Mouse (Mus musculus) T-cell, adult 2 months (primary cell): ENCODE measurements around the gene Dusp1.

Source experiments
- DNase-seq: peaks from one replicate; pipeline ENCODE4 v3.0.0; 2022; ENCODE audit warnings: low spot score

Gene Dusp1

GRCm38 (mm10) chr17:26583606-26584005, 21.7 kb upstream of the Dusp1 start:
- no peak for DNase-seq

GRCm38 (mm10) chr17:26583056-26583455, 21.1 kb upstream of the Dusp1 start:
- DNase-seq: no peak

- no peak for DNase-seq
Observed at GRCm38 (mm10) chr17:26582297-26582696, 20.4 kb upstream of the Dusp1 start.

- no peak for DNase-seq
Observed at GRCm38 (mm10) chr17:26580873-26581401, 19.0 kb upstream of the Dusp1 start.

- DNase-seq: no peak
Observed at GRCm38 (mm10) chr17:26579396-26579795, 17.5 kb upstream of the Dusp1 start.

- no peak for DNase-seq
Observed at GRCm38 (mm10) chr17:26578771-26579170, 16.8 kb upstream of the Dusp1 start.

- DNase-seq: no peak
Observed at GRCm38 (mm10) chr17:26578162-26578561, 16.2 kb upstream of the Dusp1 start.

- no peak for DNase-seq
Observed at GRCm38 (mm10) chr17:26577309-26577708, 15.4 kb upstream of the Dusp1 start.

GRCm38 (mm10) chr17:26576833-26577232, 14.9 kb upstream of the Dusp1 start:
- DNase-seq: no peak

GRCm38 (mm10) chr17:26575786-26576690, 14.1 kb upstream of the Dusp1 start:
- no peak for DNase-seq

- DNase-seq: no peak
Observed at GRCm38 (mm10) chr17:26574701-26575100, 12.8 kb upstream of the Dusp1 start.

- DNase-seq: no peak
Observed at GRCm38 (mm10) chr17:26574118-26574517, 12.2 kb upstream of the Dusp1 start.

- peak; percentile 81 for DNase-seq
Observed at GRCm38 (mm10) chr17:26572265-26572664, 10.3 kb upstream of the Dusp1 start.

- no peak for DNase-seq
Observed at GRCm38 (mm10) chr17:26571377-26571776, 9.4 kb upstream of the Dusp1 start.

- DNase-seq: peak; percentile 52
Observed at GRCm38 (mm10) chr17:26570651-26571118, 8.8 kb upstream of the Dusp1 start.

- no peak for DNase-seq
Observed at GRCm38 (mm10) chr17:26569594-26570350, 7.8 kb upstream of the Dusp1 start.

GRCm38 (mm10) chr17:26567818-26568173, 5.9 kb upstream of the Dusp1 start:
- no peak for DNase-seq

GRCm38 (mm10) chr17:26567142-26567817, 5.4 kb upstream of the Dusp1 start:
- no peak for DNase-seq

GRCm38 (mm10) chr17:26564439-26564838, 2.5 kb upstream of the Dusp1 start:
- no peak for DNase-seq

GRCm38 (mm10) chr17:26563476-26563875, 1.5 kb upstream of the Dusp1 start:
- no peak for DNase-seq

GRCm38 (mm10) chr17:26562292-26562691, 364 bp upstream of the Dusp1 start:
- no peak for DNase-seq

GRCm38 (mm10) chr17:26561290-26561640, 663 bp downstream of the Dusp1 start, which contains the start of gene Ergic1:
Gene Ergic1 (plus strand): TSS chr17:26561489.
- peak; percentile 79 for DNase-seq
